Mouse (Mus musculus) kidney, postnatal 0 days (tissue): ENCODE data around the gene Robo3. TPM values are rescaled to one million over a fixed set of nuclear protein-coding genes. Genes with fewer than 3 reads are reported as not detected.
A peak's percentile ranks its signal among the peaks of the same experiment; 100 is the strongest.

Experiments used
- ATAC-seq: fragments of 200-750 bp; cut with Nextera tagmentation; replicated peaks from 2 replicates; pipeline ENCODE4 v1.8.0; 2017; ENCODE audit warnings: low read depth, moderate number of reproducible peaks, moderate TSS enrichment, moderate library complexity; ENCODE audit not compliant: low FRiP score
- DNase-seq: peaks from one replicate; pipeline ENCODE4 v3.0.0-alpha.2; 2016; ENCODE audit warnings: low spot score
- H3K27ac ChIP-seq: fragments of 300-500 bp; sonication (generic); 2 replicates; pipeline ENCODE4 v1.5.1; 2014; ENCODE audit warnings: mild to moderate bottlenecking
- H3K27me3 ChIP-seq: fragments of 300-500 bp; sonication (generic); 2 replicates; pipeline ENCODE4 v1.6.1; 2014; ENCODE audit warnings: low read length, mixed read lengths; ENCODE audit not compliant: insufficient read depth
- H3K36me3 ChIP-seq: fragments of 300-500 bp; sonication (generic); 2 replicates; pipeline ENCODE4 v1.6.1; 2014; ENCODE audit warnings: low read length, mixed read lengths; ENCODE audit not compliant: insufficient read depth
- H3K4me1 ChIP-seq: fragments of 300-500 bp; sonication (generic); replicated peaks from 2 replicates; pipeline ENCODE4 v1.6.1; 2014; ENCODE audit warnings: antibody characterized with exemption, low read length, mixed read lengths; ENCODE audit not compliant: insufficient read depth
- H3K4me2 ChIP-seq: fragments of 300-500 bp; sonication (generic); 2 replicates; pipeline ENCODE4 v1.6.1; 2014; ENCODE audit warnings: mild to moderate bottlenecking, low read length, moderate library complexity, mixed read lengths
- H3K4me3 ChIP-seq: fragments of 300-500 bp; sonication (generic); replicated peaks from 2 replicates; pipeline ENCODE4 v1.5.1; 2014; ENCODE audit warnings: low read depth, low read length
- H3K9ac ChIP-seq: fragments of 300-500 bp; sonication (generic); 2 replicates; pipeline ENCODE4 v1.6.1; 2014; ENCODE audit warnings: low read depth, low read length
- H3K9me3 ChIP-seq: fragments of 300-500 bp; sonication (generic); replicated peaks from 2 replicates; pipeline ENCODE4 v1.6.1; 2016; ENCODE audit warnings: low read length, inconsistent platforms, mixed read lengths
- CTCF ChIP-seq: IDR thresholded peaks from 2 replicates; pipeline ENCODE4 v1.5.1; 2016; ENCODE audit warnings: antibody characterized with exemption, low read depth, mild to moderate bottlenecking, moderate library complexity
- WGBS: fragments of 180-500 bp; shearing (Covaris S2); extraction: QIAGEN DNeasy Blood & Tissue Kit; methylation state at CpG from one replicate; pipeline ENCODE4 v1.1.7; 2014; 5-methylcytosine and 5-hydroxymethylcytosine counted together
- polyA plus RNA-seq: library from polyadenylated mRNA; unstranded; fragments of >200 nt; fragmentation: Nextera tagmentation; extraction: Ambion mirVana; gene quantifications from 2 replicates; pipeline ENCODE4 v1.2.1, GENCODE M21; 2015

Gene Robo3
- polyA plus RNA-seq, 1 experiment from 2014 or later = 0.25 TPM

- no peaks in the 10 kb centered on the region for H3K4me1 ChIP-seq
- WGBS = 5% methylated on average over 54 of the region's 54 CpGs
Measured at GRCm38 (mm10) chr9:37384284-37385182, 48.5 kb downstream of the Robo3 start.

DNA sequence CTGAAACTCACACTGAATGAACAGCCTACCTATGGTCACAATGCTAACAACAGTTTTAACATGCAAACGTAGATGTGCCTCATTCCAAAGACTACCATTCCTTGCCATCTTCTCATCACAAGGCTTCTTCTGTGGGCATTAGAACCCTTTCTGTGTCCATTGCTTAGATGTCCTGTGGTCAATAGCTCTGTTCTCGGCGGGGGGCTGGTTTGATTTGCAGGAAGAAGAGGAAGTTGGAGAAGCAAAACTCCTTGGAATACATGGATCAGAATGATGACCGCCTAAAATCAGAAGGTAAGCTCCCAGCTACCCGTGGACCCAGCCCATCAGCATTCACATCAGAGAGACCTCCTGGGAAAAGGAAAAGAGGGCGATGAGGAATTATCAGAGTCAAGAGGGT, 49.9 kb downstream of the Robo3 start:
- no peaks in the 10 kb centered on the region for H3K36me3 ChIP-seq
- no peak for TF ChIP-seq CTCF
- no peaks in the 10 kb centered on the region for H3K9me3 ChIP-seq
- 94% methylated on average over 6 of the region's 6 CpGs for WGBS
- no peak overlapping the region for H3K4me3 ChIP-seq
- no peaks in the 10 kb centered on the region for H3K27me3 ChIP-seq
- H3K27ac ChIP-seq = no peak overlapping the region
- no peak overlapping the region for H3K4me2 ChIP-seq
- H3K4me1 ChIP-seq = no peaks in the 10 kb centered on the region
- H3K9ac ChIP-seq = no peak overlapping the region
- DNase-seq (no peak), ATAC-seq (no peak)

More at GRCm38 (mm10) chr9:37384284-37385182, 48.5 kb downstream of the Robo3 start:
- no peaks in the 10 kb centered on the region for H3K9me3 ChIP-seq
- no peaks in the 10 kb centered on the region for H3K27me3 ChIP-seq
- peak; percentile 46 for TF ChIP-seq CTCF
- H3K4me2 ChIP-seq = peak overlapping the region; percentile 87
- H3K36me3 ChIP-seq = no peaks in the 10 kb centered on the region
- peak; percentile 58 for DNase-seq
- peak; percentile 57; the same call in 1 of the 2 replicates for ATAC-seq
- H3K9ac ChIP-seq = peak overlapping the region; percentile 59
- no peak overlapping the region for H3K27ac ChIP-seq
- H3K4me3 ChIP-seq = peak overlapping the region; percentile 40

GRCm38 (mm10) chr9:37375718-37376117, 57.3 kb downstream of the Robo3 start:
- no peak for TF ChIP-seq CTCF
- no peak for DNase-seq

DNA sequence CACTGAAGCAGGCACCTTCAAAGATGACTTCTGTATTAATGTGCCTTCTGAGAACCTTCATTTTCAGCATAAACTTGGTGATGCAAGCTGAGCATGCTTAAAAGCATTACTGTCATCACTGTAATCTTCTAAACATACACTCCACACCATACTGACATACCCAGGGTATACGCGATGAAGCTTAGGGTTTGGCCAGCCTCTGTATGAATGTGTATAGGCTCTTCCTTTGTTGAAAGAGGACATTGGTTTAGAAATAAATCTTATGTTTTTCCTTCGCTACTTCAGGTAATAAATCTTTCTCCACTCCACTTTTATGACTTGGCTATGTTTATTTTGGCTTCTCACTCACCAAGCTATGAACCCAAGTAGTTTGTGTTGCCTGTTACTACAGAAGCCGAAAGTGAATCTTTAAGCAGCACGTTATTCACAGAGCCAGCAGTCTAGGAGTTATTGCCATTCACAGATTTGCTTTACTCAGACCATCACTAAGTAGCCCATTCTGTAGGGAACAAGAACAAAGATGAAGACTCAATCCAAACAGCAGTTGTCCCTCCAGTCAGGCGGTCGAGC, 61.7 kb downstream of the Robo3 start:
- 46% methylated on average over 7 of the region's 7 CpGs for WGBS
- no peak for TF ChIP-seq CTCF
- Histone ChIP-seq H3K9me3 (no peaks in the 10 kb centered on the region), H3K4me2 (no peak overlapping the region), H3K9ac (no peak overlapping the region), H3K4me3 (no peak overlapping the region), H3K27me3 (no peaks in the 10 kb centered on the region), H3K4me1 (no peaks in the 10 kb centered on the region), H3K36me3 (no peaks in the 10 kb centered on the region), H3K27ac (no peak overlapping the region)
- DNase-seq (peak; percentile 86), ATAC-seq (no peak; the same call in 1 of the 2 replicates)

More at GRCm38 (mm10) chr9:37375718-37376117, 57.3 kb downstream of the Robo3 start:
- Histone ChIP-seq H3K9ac (no peak overlapping the region), H3K9me3 (no peaks in the 10 kb centered on the region), H3K4me3 (no peak overlapping the region), H3K4me1 (no peaks in the 10 kb centered on the region), H3K27ac (no peak overlapping the region), H3K27me3 (no peaks in the 10 kb centered on the region), H3K36me3 (no peaks in the 10 kb centered on the region), H3K4me2 (no peak overlapping the region)
- no peak for ATAC-seq
- 90% methylated on average over 5 of the region's 5 CpGs for WGBS

GRCm38 (mm10) chr9:37368860-37369259, 64.2 kb downstream of the Robo3 start:
- H3K4me3 ChIP-seq = no peak overlapping the region
- H3K4me2 ChIP-seq = no peak overlapping the region
- peak overlapping the region; percentile 70 for H3K27ac ChIP-seq
- DNase-seq (peak; percentile 46), ATAC-seq (no peak)
- no peaks in the 10 kb centered on the region for H3K4me1 ChIP-seq
- no peaks in the 10 kb centered on the region for H3K9me3 ChIP-seq
- no peaks in the 10 kb centered on the region for H3K27me3 ChIP-seq
- no peak overlapping the region for H3K9ac ChIP-seq
- no peaks in the 10 kb centered on the region for H3K36me3 ChIP-seq
- TF ChIP-seq CTCF = peak; percentile 34; the same call in 1 of the 2 replicates
- WGBS = 68% methylated on average over 8 of the region's 8 CpGs

DNA sequence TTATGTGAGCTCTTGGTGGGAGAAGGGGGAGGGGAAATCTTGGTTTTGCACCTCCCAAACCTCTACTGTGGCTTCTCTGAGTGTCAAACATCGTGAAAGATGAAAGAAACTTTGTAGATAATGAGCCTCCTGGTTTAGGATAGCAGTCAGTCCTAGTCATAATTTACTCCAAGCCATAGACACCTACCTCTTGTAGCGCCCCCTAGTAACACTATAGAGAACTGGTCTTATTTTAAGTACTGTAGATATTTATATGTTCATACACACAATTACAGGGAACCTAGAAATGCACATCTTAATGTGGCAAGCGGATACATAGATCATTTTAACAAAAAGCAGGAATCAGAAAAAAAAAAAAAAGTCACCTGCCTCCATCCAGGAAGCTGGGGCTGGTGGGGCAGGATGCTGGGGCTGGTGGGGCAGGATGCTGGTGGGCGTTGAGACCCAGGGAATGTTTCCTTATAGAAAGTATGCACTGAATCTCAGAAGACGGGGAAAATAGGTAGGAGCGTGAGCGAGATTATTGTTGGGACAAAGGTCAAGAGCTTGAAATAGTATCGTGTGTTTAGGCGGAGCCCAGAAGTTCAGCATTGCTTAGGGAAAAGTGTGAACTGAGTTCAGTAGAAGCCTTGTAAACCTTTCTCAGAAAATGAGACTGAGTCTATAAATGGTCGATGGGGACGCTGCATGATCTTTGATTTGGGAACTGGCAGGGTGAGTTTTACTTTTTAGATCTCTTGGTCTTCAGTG, 64.8 kb downstream of the Robo3 start:
- Histone ChIP-seq H3K9me3 (no peaks in the 10 kb centered on the region), H3K4me2 (no peak overlapping the region), H3K4me1 (no peaks in the 10 kb centered on the region), H3K36me3 (no peaks in the 10 kb centered on the region), H3K4me3 (no peak overlapping the region), H3K9ac (no peak overlapping the region), H3K27ac (peak overlapping the region; percentile 70), H3K27me3 (no peaks in the 10 kb centered on the region)
- peak; percentile 23; the same call in 1 of the 2 replicates for TF ChIP-seq CTCF
- ATAC-seq = no peak; the same call in 1 of the 2 replicates
- peak; percentile 41 for DNase-seq
- WGBS = 56% methylated on average over 11 of the region's 11 CpGs
